Mouse (Mus musculus) heart, adult 2 months (tissue): ENCODE results near the gene Thsd4.

Source experiments
- CTCF ChIP-seq: fragments of 200-600 bp; IDR thresholded peaks from 2 replicates; pipeline ENCODE4 v1.8.1; 2022; ENCODE audit warnings: antibody characterized with exemption, mild to moderate bottlenecking, moderate library complexity
- EP300 ChIP-seq: fragments of 200-500 bp; IDR thresholded peaks from 2 replicates; pipeline ENCODE4 v1.6.1; 2011; ENCODE audit warnings: low read depth, low read length, control low read depth; ENCODE audit not compliant: insufficient read depth
- POLR2A ChIP-seq: fragments of 200-500 bp; IDR thresholded peaks from 2 replicates; pipeline ENCODE4 v1.6.1; 2011; ENCODE audit warnings: mild to moderate bottlenecking, low read depth, low read length, control low read depth; ENCODE audit not compliant: insufficient read depth

GRCm38 (mm10) chr9:60160194-60160593 lies 361.7 kb downstream of the Thsd4 start:
- TF ChIP-seq EP300, result no peak
- no peak for TF ChIP-seq CTCF
- no peak for TF ChIP-seq POLR2A
